8 mouse cellular contexts compared by ENCODE assay signal in the genomic region with DNA sequence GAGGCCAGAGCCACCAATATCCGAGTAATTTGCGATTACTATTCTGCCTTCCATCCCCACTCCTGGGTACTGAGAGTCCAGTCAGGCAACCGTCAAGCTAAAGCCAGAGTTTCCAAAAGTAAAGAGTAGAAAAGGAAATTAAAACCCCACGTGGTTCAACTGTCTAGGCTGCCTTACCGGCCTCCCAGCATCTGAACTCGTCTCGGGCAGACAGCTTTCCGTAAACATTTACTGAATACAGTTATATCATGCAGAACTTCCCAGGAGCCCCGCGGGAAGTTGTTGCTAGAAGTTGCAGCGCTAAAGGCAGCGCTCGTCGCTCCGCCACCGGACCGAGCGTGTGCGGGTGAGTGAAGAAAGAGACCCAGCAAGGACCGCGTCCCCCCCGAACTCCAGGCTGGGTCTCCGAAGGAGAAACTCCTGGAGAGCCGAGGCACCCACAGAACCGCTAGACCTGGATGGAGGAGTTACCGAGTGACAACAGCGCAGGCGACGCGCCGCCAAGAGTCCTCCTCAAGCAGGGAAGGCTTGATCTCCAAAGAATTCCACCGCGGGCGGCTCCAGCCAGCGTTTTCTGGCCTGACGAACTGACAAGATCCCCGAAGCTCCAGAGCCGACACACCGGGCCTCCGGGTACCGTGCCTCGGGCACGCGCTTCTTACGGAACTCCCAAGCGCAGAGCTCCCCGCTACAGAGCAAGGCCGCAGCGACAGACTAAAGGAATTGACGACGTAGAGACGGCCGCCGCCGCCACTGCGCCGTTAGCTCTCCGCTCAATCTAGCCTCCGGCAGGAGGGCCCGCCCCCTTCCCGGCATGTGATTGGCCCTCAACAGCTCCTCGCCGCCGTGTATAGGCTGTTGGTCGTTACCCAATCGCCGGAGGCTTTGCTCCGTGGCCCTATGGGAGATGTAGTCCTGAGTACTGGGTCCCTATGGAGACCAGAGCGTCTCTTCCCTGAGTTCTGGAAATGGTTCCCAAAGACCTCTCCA. TPM values are rescaled to one million over a fixed set of nuclear protein-coding genes. Genes with fewer than 3 reads are reported as not detected.
A peak's percentile ranks its signal among the peaks of the same experiment; 100 is the strongest.
DNase-seq lines count a peak whose midpoint lies in the region; ATAC-seq and TF ChIP-seq lines count a peak whose summit lies in the region.

Mtr (minus strand) TSS at position 723 of the 990 bp plus-strand sequence.

- no peak for TF ChIP-seq CTCF in kidney, postnatal 0 days (IDR thresholded peaks at IDR 0.05; ENCODE audit: low read depth)

- peak within 1 kb of the TSS; percentile 77 for H3K4me3 ChIP-seq in heart, embryonic 12.5 days
- H3K4me3 ChIP-seq in kidney, postnatal 0 days (replicated peaks; ENCODE audit: low read depth, low read length) = peak within 1 kb of the TSS; percentile 77
- peak within 1 kb of the TSS; percentile 88 for H3K4me3 ChIP-seq in liver, embryonic 11.5 days (ENCODE audit: low read depth, low read length)
- H3K4me3 ChIP-seq in stomach, embryonic 14.5 days (ENCODE audit: low read depth, low read length) = peak within 1 kb of the TSS; percentile 64

- ATAC-seq in erythroid progenitor cell, adult 5-6 weeks (replicated peaks; ENCODE audit: low FRiP score, poor library complexity, severe bottlenecking) = peak; percentile 95
- ATAC-seq in heart, embryonic 12.5 days (ENCODE audit: insufficient number of reproducible peaks, low FRiP score) = peak; percentile 100
- peak; percentile 100 for ATAC-seq in kidney, postnatal 0 days (replicated peaks; ENCODE audit: low FRiP score, low read depth)
- peak; percentile 100 for ATAC-seq in liver, embryonic 11.5 days (replicated peaks; ENCODE audit: low FRiP score)
- peak; percentile 100 for ATAC-seq in stomach, embryonic 14.5 days (ENCODE audit: insufficient number of reproducible peaks, insufficient read depth, low FRiP score, low read depth)

- H3K27ac ChIP-seq in heart, embryonic 12.5 days (ENCODE audit: poor library complexity, severe bottlenecking) = peak within 1 kb of the TSS; percentile 91
- peak within 1 kb of the TSS; percentile 91 for H3K27ac ChIP-seq in kidney, postnatal 0 days
- peak within 1 kb of the TSS; percentile 82 for H3K27ac ChIP-seq in liver, embryonic 11.5 days (ENCODE audit: low read depth, low read length)
- peak within 1 kb of the TSS; percentile 79 for H3K27ac ChIP-seq in stomach, embryonic 14.5 days (ENCODE audit: low read length)

- peak within 1 kb of the TSS; percentile 74 for H3K4me2 ChIP-seq in heart, embryonic 12.5 days
- peak within 1 kb of the TSS; percentile 63 for H3K4me2 ChIP-seq in kidney, postnatal 0 days (ENCODE audit: low read length)
- peak within 1 kb of the TSS; percentile 68 for H3K4me2 ChIP-seq in liver, embryonic 11.5 days
- H3K4me2 ChIP-seq in stomach, embryonic 14.5 days (replicated peaks; ENCODE audit: low read depth, low read length) = peak within 1 kb of the TSS; percentile 55

- peak within 1 kb of the TSS; percentile 88 for H3K9ac ChIP-seq in heart, embryonic 12.5 days
- H3K9ac ChIP-seq in kidney, postnatal 0 days (ENCODE audit: low read depth, low read length) = peak within 1 kb of the TSS; percentile 78
- peak within 1 kb of the TSS; percentile 90 for H3K9ac ChIP-seq in liver, embryonic 11.5 days (ENCODE audit: low read depth, low read length)
- H3K9ac ChIP-seq in stomach, embryonic 14.5 days (replicated peaks; ENCODE audit: low read depth, low read length) = peak within 1 kb of the TSS; percentile 43

- H3K4me1 ChIP-seq in heart, embryonic 12.5 days (replicated peaks) = peaks cover 16% of the 10 kb centered on the region
- peaks cover 4% of the 10 kb centered on the region; the same call in 1 of the 2 replicates for H3K4me1 ChIP-seq in kidney, postnatal 0 days (replicated peaks; ENCODE audit: insufficient read depth, low read length)
- peaks cover 7% of the 10 kb centered on the region for H3K4me1 ChIP-seq in liver, embryonic 11.5 days (replicated peaks; ENCODE audit: control insufficient read depth, insufficient read depth, low read length)
- H3K4me1 ChIP-seq in stomach, embryonic 14.5 days (ENCODE audit: control insufficient read depth, insufficient read depth, low read length) = 0 out of 2 replicates have a peak, but pooled peaks cover 8% of the 10 kb centered on the region

- peaks cover 9% of the 10 kb centered on the region for H3K9me3 ChIP-seq in heart, embryonic 12.5 days (replicated peaks)
- no peaks in the 10 kb centered on the region for H3K9me3 ChIP-seq in kidney, postnatal 0 days (replicated peaks; ENCODE audit: low read length)
- peaks cover 8% of the 10 kb centered on the region for H3K9me3 ChIP-seq in liver, embryonic 11.5 days (ENCODE audit: control insufficient read depth, low read length)
- H3K9me3 ChIP-seq in stomach, embryonic 14.5 days (ENCODE audit: control insufficient read depth, low read depth, low read length) = peaks cover 5% of the 10 kb centered on the region; the same call in 1 of the 2 replicates

- WGBS in heart, embryonic 12.5 days = under 1% methylated on average over 69 of the region's 69 CpGs
- under 1% methylated on average over 69 of the region's 69 CpGs for WGBS in kidney, postnatal 0 days
- under 1% methylated on average over 69 of the region's 69 CpGs for WGBS in liver, embryonic 11.5 days
- under 1% methylated on average over 69 of the region's 69 CpGs for WGBS in stomach, embryonic 14.5 days

- peaks cover 10% of the 10 kb centered on the region for H3K36me3 ChIP-seq in heart, embryonic 12.5 days
- no peaks in the 10 kb centered on the region for H3K36me3 ChIP-seq in kidney, postnatal 0 days (ENCODE audit: insufficient read depth, low read length)
- no peaks in the 10 kb centered on the region for H3K36me3 ChIP-seq in liver, embryonic 11.5 days (ENCODE audit: control insufficient read depth, insufficient read depth, low read length)
- 0 out of 2 replicates have a peak, but pooled peaks cover 3% of the 10 kb centered on the region for H3K36me3 ChIP-seq in stomach, embryonic 14.5 days (ENCODE audit: control insufficient read depth, insufficient read depth, low read length)

- peak; percentile 93 for DNase-seq in CD4-positive helper T cell, adult 2 months (ENCODE audit: low read depth, low spot score)
- DNase-seq in brain, embryonic 18.5 days (ENCODE audit: low read depth, low spot score) = peak; percentile 93
- DNase-seq in kidney, postnatal 0 days (ENCODE audit: low spot score) = peak; percentile 98
- DNase-seq in liver, embryonic 11.5 days (ENCODE audit: low spot score) = peak; percentile 89
- peak; percentile 92 for DNase-seq in naive thymus-derived CD4-positive, alpha-beta T cell, adult 2 months (ENCODE audit: low read depth)

- no peaks in the 10 kb centered on the region for H3K27me3 ChIP-seq in heart, embryonic 12.5 days (replicated peaks)
- H3K27me3 ChIP-seq in kidney, postnatal 0 days (ENCODE audit: insufficient read depth, low read length) = no peaks in the 10 kb centered on the region
- no peaks in the 10 kb centered on the region for H3K27me3 ChIP-seq in liver, embryonic 11.5 days (replicated peaks; ENCODE audit: control insufficient read depth, insufficient read depth, low read length)
- no peaks in the 10 kb centered on the region for H3K27me3 ChIP-seq in stomach, embryonic 14.5 days (ENCODE audit: control insufficient read depth, insufficient read depth, low read length)

RNA-seq across cellular contexts. Expression of gene Mtr, which starts in this region (rescaled TPM):
- total RNA-seq in erythroid progenitor cell, adult 5-6 weeks (2015; ENCODE audit: low replicate concordance) = 15.5 and 17.2 TPM in 2 replicates
- 25.9 and 42.1 TPM in 2 replicates for total RNA-seq in erythroid progenitor cell, adult 5-6 weeks (2017; ENCODE audit: low replicate concordance)
- polyA plus RNA-seq in heart, embryonic 12.5 days (2016; fragmentation: Nextera tagmentation; extraction: Ambion mirVana) = 18.7 and 20.0 TPM in 2 replicates
- 8.7 and 9.2 TPM in 2 replicates for polyA plus RNA-seq in kidney, postnatal 0 days (2015; fragmentation: Nextera tagmentation; extraction: Ambion mirVana)
- polyA plus RNA-seq in liver, embryonic 11.5 days (2014; fragmentation: Nextera tagmentation; extraction: Ambion mirVana) = 18.2 and 21.5 TPM in 2 replicates
- 17.4 and 18.1 TPM in 2 replicates for polyA plus RNA-seq in stomach, embryonic 14.5 days (2014; fragmentation: Nextera tagmentation; extraction: Ambion mirVana)

Comparison
In these comparisons a context has a peak if more than half of its experiments do, and no peak if none do; other contexts are left out.
1. Peak in every context shown above with its lines: DNase-seq, ATAC-seq, H3K4me3 ChIP-seq and H3K27ac ChIP-seq.